Mouse (Mus musculus) lung, postnatal 0 days (tissue): ENCODE measurements at regions not wholly inside any gene's neighbourhood (a gene's known extent, or its start where the extent isn't known, plus 50 kb on each side); places are given as distances from the start of the nearest gene placed in this dataset.

Source experiments
- ATAC-seq: fragments of 200-750 bp; cut with Nextera tagmentation; 2 replicates; pipeline ENCODE4 v1.8.0; 2017; ENCODE audit warnings: moderate library complexity
- DNase-seq: peaks from one replicate; pipeline ENCODE4 v3.0.0-alpha.2; 2016; ENCODE audit warnings: low spot score
- H3K27ac ChIP-seq: fragments of 300-500 bp; sonication (generic); 2 replicates; pipeline ENCODE4 v1.5.1; 2014; ENCODE audit warnings: antibody characterized with exemption, mild to moderate bottlenecking, low read length, mixed read lengths
- H3K27me3 ChIP-seq: fragments of 300-500 bp; sonication (generic); replicated peaks from 2 replicates; pipeline ENCODE4 v1.6.1; 2014; ENCODE audit warnings: low read length, mixed read lengths; ENCODE audit not compliant: insufficient read depth
- H3K36me3 ChIP-seq: fragments of 300-500 bp; sonication (generic); 2 replicates; pipeline ENCODE4 v1.6.1; 2014; ENCODE audit warnings: low read length, mixed read lengths; ENCODE audit not compliant: insufficient read depth
- H3K4me1 ChIP-seq: fragments of 300-500 bp; sonication (generic); 2 replicates; pipeline ENCODE4 v1.6.1; 2014; ENCODE audit warnings: antibody characterized with exemption, low read depth, low read length, mixed read lengths; ENCODE audit not compliant: insufficient read depth
- H3K4me2 ChIP-seq: fragments of 300-500 bp; sonication (generic); replicated peaks from 2 replicates; pipeline ENCODE4 v1.6.1; 2014; ENCODE audit warnings: low read depth, mild to moderate bottlenecking, low read length, moderate library complexity, mixed read lengths
- H3K4me3 ChIP-seq: fragments of 300-500 bp; sonication (generic); 2 replicates; pipeline ENCODE4 v1.5.1; 2014; ENCODE audit warnings: low read depth, low read length
- H3K9ac ChIP-seq: fragments of 300-500 bp; sonication (generic); replicated peaks from 2 replicates; pipeline ENCODE4 v1.6.1; 2014; ENCODE audit warnings: low read depth, mild to moderate bottlenecking
- H3K9me3 ChIP-seq: fragments of 300-500 bp; sonication (generic); 2 replicates; pipeline ENCODE4 v1.6.1; 2016; ENCODE audit warnings: low read length, mixed read lengths
- CTCF ChIP-seq: IDR thresholded peaks from 2 replicates; pipeline ENCODE4 v1.5.1; 2016; ENCODE audit warnings: antibody characterized with exemption, mild to moderate bottlenecking
- EP300 ChIP-seq: IDR thresholded peaks from 2 replicates; pipeline ENCODE4 v1.6.1; 2016; ENCODE audit warnings: antibody characterized with exemption, mild to moderate bottlenecking, control low read depth
- WGBS: fragments of 180-500 bp; shearing (Covaris S2); extraction: QIAGEN DNeasy Blood & Tissue Kit; methylation state at CpG from one replicate; pipeline ENCODE4 v1.1.7; 2014; 5-methylcytosine and 5-hydroxymethylcytosine counted together

- H3K4me3 ChIP-seq, result no peak overlapping the region
- 64% methylated on average over 3 of the region's 3 CpGs for WGBS
- no peak overlapping the region for H3K27ac ChIP-seq
- no peaks in the 10 kb centered on the region for H3K9me3 ChIP-seq
- no peaks in the 10 kb centered on the region for H3K4me1 ChIP-seq
- H3K27me3 ChIP-seq, result no peaks in the 10 kb centered on the region
- no peak overlapping the region for H3K9ac ChIP-seq
- H3K4me2 ChIP-seq, result no peak overlapping the region
- no peak for TF ChIP-seq EP300
- TF ChIP-seq CTCF, result no peak
- DNase-seq (no peak), ATAC-seq (no peak)
- no peaks in the 10 kb centered on the region for H3K36me3 ChIP-seq
Measured at GRCm38 (mm10) chr15:91916946-91917345, 78.9 kb downstream of the Smgc start.

DNA sequence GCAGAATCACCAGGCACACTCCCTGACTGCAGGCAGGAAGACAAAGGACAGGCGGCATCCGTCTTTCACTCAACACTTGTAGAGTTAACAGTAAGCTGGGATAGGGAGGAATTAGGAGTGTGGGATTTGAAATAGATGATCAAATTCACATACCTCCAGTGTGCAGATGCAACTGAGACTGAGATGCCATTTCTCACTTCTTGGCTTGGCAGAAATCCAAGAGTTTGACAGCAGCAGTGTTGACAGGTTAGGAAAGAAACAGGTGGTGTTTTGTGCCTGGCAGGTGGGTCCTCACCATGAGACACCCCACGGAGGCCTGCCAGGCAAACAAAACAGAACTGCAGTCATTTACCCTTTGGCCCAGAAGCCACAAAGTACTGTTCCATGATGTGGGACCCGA is 79.8 kb downstream of the Smgc start:
- DNase-seq, result no peak
- H3K27me3 ChIP-seq, result no peaks in the 10 kb centered on the region
- H3K4me3 ChIP-seq, result no peak overlapping the region
- no peaks in the 10 kb centered on the region for H3K9me3 ChIP-seq
- TF ChIP-seq EP300 (no peak), CTCF (no peak)
- no peak for ATAC-seq
- no peak overlapping the region for H3K4me2 ChIP-seq
- WGBS, result 48% methylated on average over 4 of the region's 4 CpGs
- H3K4me1 ChIP-seq, result no peaks in the 10 kb centered on the region
- no peaks in the 10 kb centered on the region for H3K36me3 ChIP-seq
- no peak overlapping the region for H3K27ac ChIP-seq
- no peak overlapping the region for H3K9ac ChIP-seq

- no peak for TF ChIP-seq EP300
- TF ChIP-seq CTCF, result no peak
- H3K9ac ChIP-seq, result no peak overlapping the region
- ATAC-seq (no peak), DNase-seq (no peak)
- no peak overlapping the region for H3K4me3 ChIP-seq
- no peaks in the 10 kb centered on the region for H3K27me3 ChIP-seq
- H3K36me3 ChIP-seq, result no peaks in the 10 kb centered on the region
- 72% methylated on average over 4 of the region's 4 CpGs for WGBS
- H3K27ac ChIP-seq, result no peak overlapping the region
- no peaks in the 10 kb centered on the region for H3K4me1 ChIP-seq
- H3K9me3 ChIP-seq, result no peaks in the 10 kb centered on the region
- H3K4me2 ChIP-seq, result no peak overlapping the region
Measured at GRCm38 (mm10) chr15:91924542-91924941, 86.5 kb downstream of the Smgc start.

GRCm38 (mm10) chr15:91927492-91927891 is 89.4 kb downstream of the Smgc start:
- Histone ChIP-seq H3K4me1 (no peaks in the 10 kb centered on the region), H3K27me3 (no peaks in the 10 kb centered on the region), H3K4me2 (no peak overlapping the region), H3K9ac (no peak overlapping the region), H3K36me3 (no peaks in the 10 kb centered on the region), H3K9me3 (no peaks in the 10 kb centered on the region), H3K27ac (no peak overlapping the region), H3K4me3 (no peak overlapping the region)
- WGBS, result 22% methylated on average over 3 of the region's 3 CpGs
- DNase-seq (no peak), ATAC-seq (no peak)
- peak; percentile 61 for TF ChIP-seq CTCF
- no peak for TF ChIP-seq EP300

DNA sequence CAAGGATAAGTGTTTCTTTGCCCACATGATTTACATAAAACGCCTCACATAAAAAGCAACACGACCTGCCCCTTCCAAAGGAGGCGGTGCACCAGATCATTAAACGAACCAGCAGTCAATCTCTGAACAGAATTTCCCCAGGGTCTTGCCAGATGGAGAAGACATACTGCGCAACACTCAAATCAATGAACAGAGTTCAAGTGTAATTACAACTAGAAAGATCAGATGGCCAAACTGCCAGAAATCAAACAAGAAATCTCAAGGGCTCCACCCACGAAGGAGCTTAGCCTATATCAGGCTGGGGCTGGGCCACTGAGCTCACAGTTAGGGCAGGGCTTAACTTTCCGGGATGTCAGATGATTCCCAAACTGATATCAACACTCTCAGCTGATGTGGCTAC is 90.4 kb downstream of the Smgc start:
- Histone ChIP-seq H3K36me3 (no peaks in the 10 kb centered on the region), H3K4me1 (no peaks in the 10 kb centered on the region), H3K4me2 (no peak overlapping the region), H3K27me3 (no peaks in the 10 kb centered on the region), H3K9me3 (no peaks in the 10 kb centered on the region), H3K27ac (no peak overlapping the region), H3K9ac (no peak overlapping the region), H3K4me3 (no peak overlapping the region)
- no peak for DNase-seq
- TF ChIP-seq CTCF (no peak), EP300 (no peak)
- ATAC-seq, result no peak
- 75% methylated on average over 7 of the region's 7 CpGs for WGBS

GRCm38 (mm10) chr15:91957273-91957672 is 93.7 kb upstream of the Cntn1 start:
- H3K9ac ChIP-seq, result no peak overlapping the region
- H3K27ac ChIP-seq, result no peak overlapping the region
- no peak overlapping the region for H3K4me2 ChIP-seq
- H3K9me3 ChIP-seq, result no peaks in the 10 kb centered on the region
- H3K27me3 ChIP-seq, result no peaks in the 10 kb centered on the region
- no peaks in the 10 kb centered on the region for H3K36me3 ChIP-seq
- no peak overlapping the region for H3K4me3 ChIP-seq
- 65% methylated on average over 2 of the region's 2 CpGs for WGBS
- H3K4me1 ChIP-seq, result no peaks in the 10 kb centered on the region
- ATAC-seq (no peak), DNase-seq (no peak)
- TF ChIP-seq CTCF (no peak), EP300 (no peak)

DNA sequence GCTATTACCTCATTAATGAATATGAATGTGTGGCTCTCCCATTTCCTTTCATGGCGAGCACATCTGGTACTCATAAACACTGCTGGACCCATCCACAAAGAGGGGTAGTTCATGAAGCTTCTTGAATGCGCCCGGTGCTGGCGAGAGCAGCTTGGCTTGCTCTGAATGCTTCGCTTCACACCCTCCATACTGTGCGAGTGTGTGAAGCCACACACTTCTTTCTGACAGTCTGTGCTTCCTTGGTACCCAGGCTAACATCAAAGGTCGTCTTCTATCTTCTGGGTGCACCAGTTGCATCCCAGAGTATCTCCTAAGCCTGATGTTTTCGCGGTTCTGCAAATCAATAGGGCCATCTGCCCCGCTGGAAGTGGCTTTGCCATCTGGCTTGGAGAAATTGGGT is 85.8 kb upstream of the Cntn1 start:
- 73% methylated on average over 10 of the region's 10 CpGs for WGBS
- ATAC-seq (no peak), DNase-seq (no peak)
- H3K27ac ChIP-seq, result no peak overlapping the region
- no peaks in the 10 kb centered on the region for H3K36me3 ChIP-seq
- no peaks in the 10 kb centered on the region for H3K27me3 ChIP-seq
- no peaks in the 10 kb centered on the region for H3K9me3 ChIP-seq
- H3K4me3 ChIP-seq, result no peak overlapping the region
- no peak overlapping the region for H3K4me2 ChIP-seq
- TF ChIP-seq CTCF, result no peak
- no peak for TF ChIP-seq EP300
- H3K4me1 ChIP-seq, result no peaks in the 10 kb centered on the region
- H3K9ac ChIP-seq, result no peak overlapping the region
